Mouse (Mus musculus) forebrain, embryonic 16.5 days (tissue): Measurements from ENCODE around the gene Slc31a1. TPM values are rescaled to one million over a fixed set of nuclear protein-coding genes. Genes with fewer than 3 reads are reported as not detected.

ENCODE experiments used
- ATAC-seq: fragments of 200-750 bp; cut with Nextera tagmentation; 2 replicates; pipeline ENCODE4 v1.8.0; 2017; ENCODE audit warnings: mild to moderate bottlenecking, moderate library complexity
- H3K27ac ChIP-seq: fragments of 300-500 bp; sonication (generic); 2 replicates; pipeline ENCODE4 v1.5.1; 2014; ENCODE audit warnings: low read length, control low read depth
- H3K27me3 ChIP-seq: fragments of 300-500 bp; sonication (generic); replicated peaks from 2 replicates; pipeline ENCODE4 v1.6.1; 2014; ENCODE audit warnings: low read length; ENCODE audit not compliant: control insufficient read depth, insufficient read depth
- H3K36me3 ChIP-seq: fragments of 300-500 bp; sonication (generic); 2 replicates; pipeline ENCODE4 v1.6.1; 2014; ENCODE audit not compliant: control insufficient read depth, insufficient read depth
- H3K4me1 ChIP-seq: fragments of 300-500 bp; sonication (generic); replicated peaks from 2 replicates; pipeline ENCODE4 v1.6.1; 2014; ENCODE audit warnings: low read length; ENCODE audit not compliant: control insufficient read depth, insufficient read depth
- H3K4me2 ChIP-seq: fragments of 300-500 bp; sonication (generic); 2 replicates; pipeline ENCODE4 v1.6.1; 2014; ENCODE audit warnings: mild to moderate bottlenecking, low read length, control low read depth
- H3K4me3 ChIP-seq: fragments of 300-500 bp; sonication (generic); replicated peaks from 2 replicates; pipeline ENCODE4 v1.5.1; 2014; ENCODE audit warnings: mild to moderate bottlenecking, low read length, control low read depth
- H3K9ac ChIP-seq: fragments of 300-500 bp; sonication (generic); replicated peaks from 2 replicates; pipeline ENCODE4 v1.6.1; 2014; ENCODE audit warnings: low read depth, low read length, control low read depth
- H3K9me3 ChIP-seq: fragments of 300-500 bp; sonication (generic); 2 replicates; pipeline ENCODE4 v1.6.1; 2016; ENCODE audit warnings: low read length; ENCODE audit not compliant: control insufficient read depth
- WGBS: fragments of 180-500 bp; shearing (Covaris S2); extraction: QIAGEN DNeasy Blood & Tissue Kit; methylation state at CpG from one replicate; pipeline ENCODE4 v1.1.7; 2014; 5-methylcytosine and 5-hydroxymethylcytosine counted together
- polyA plus RNA-seq: library from polyadenylated mRNA; unstranded; fragments of >200 nt; fragmentation: Nextera tagmentation; extraction: Ambion mirVana; gene quantifications from 2 replicates; pipeline ENCODE4 v1.2.1, GENCODE M21; 2015

The Slc31a1 gene
- 39.6 and 43.2 TPM in 2 replicates for polyA plus RNA-seq

DNA sequence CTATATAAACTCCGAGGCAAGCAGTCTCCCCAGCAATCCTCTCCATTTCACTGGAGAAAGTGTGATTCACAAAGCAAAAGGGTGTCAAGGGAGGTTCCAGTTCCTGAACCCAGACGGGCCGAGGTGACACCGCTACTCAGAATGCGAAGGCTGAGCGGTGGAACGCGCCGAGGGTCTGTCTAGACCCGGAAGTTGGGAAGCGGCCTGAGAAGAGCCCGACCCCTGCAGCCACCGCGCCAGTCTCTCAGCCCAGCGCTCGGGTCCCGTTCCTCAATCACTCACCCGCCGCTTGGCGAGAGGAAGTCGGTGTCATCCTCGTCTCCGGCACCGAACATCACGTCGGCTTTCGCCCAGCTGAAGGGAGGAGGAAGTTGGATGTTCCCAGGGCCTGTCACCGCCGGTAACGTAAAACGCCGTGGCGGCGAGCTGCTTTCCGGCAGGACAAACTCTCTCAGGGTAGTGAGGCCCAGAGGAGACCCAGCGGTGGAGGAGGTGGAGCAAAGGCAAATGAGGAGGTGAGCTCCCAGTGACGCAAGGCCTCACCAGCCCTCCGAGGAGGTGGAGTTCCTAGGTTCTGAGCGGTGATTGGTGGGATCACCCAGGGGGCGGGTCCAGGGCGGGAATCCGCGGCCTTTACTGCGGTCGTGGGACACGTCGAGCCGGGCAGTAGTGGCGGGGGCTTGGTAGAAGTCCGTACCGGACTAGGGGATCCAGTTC is at the start of gene Slc31a1, which contains the start of gene Fkbp15:
Slc31a1 (plus strand) TSS at position 640 of the 717 bp plus-strand sequence.
Fkbp15 (minus strand) TSS at position 461 of the 717 bp plus-strand sequence.
- Histone ChIP-seq H3K4me1 (peaks cover 23% of the 10 kb centered on the region), H3K27me3 (no peaks in the 10 kb centered on the region), H3K4me3 (peak within 1 kb of the TSS; percentile 88), H3K27ac (peak within 1 kb of the TSS; percentile 81), H3K4me2 (peak within 1 kb of the TSS; percentile 90), H3K36me3 (no peaks in the 10 kb centered on the region), H3K9me3 (no peaks in the 10 kb centered on the region), H3K9ac (peak within 1 kb of the TSS; percentile 86)
- under 1% methylated on average over 51 of the region's 51 CpGs for WGBS
- ATAC-seq, result peak; percentile 100

DNA sequence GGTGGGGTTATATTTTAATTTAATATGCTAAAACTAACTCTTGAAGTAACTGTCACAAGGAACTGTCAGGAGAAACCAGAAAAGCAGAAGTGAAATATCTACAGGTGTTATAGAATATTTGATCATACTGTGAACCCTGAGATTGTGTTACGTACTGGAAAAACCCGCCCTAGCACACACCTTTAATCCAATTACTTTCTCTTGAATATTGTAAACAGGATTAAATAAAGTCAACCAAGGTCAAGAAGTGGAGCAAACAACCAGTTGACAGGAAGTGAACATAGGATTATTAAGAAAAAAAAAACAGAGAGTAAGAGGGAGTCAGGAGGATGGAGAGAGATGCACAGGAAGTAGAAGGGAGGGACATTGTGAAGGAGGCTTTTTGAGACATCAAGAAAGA is 47.7 kb upstream of the Slc31a1 start:
- no peak for ATAC-seq
- 93% methylated on average over 2 of the region's 2 CpGs for WGBS
- H3K27ac ChIP-seq, result no peak overlapping the region
- H3K27me3 ChIP-seq, result no peaks in the 10 kb centered on the region
- no peaks in the 10 kb centered on the region for H3K4me1 ChIP-seq
- H3K9me3 ChIP-seq, result no peaks in the 10 kb centered on the region
- H3K36me3 ChIP-seq, result peaks cover 6% of the 10 kb centered on the region; the same call in 1 of the 2 replicates
- H3K4me2 ChIP-seq, result no peak overlapping the region
- no peak overlapping the region for H3K4me3 ChIP-seq
- no peak overlapping the region for H3K9ac ChIP-seq

- Histone ChIP-seq H3K4me2 (no peak overlapping the region), H3K4me3 (no peak overlapping the region), H3K36me3 (peaks cover 6% of the 10 kb centered on the region; the same call in 1 of the 2 replicates), H3K4me1 (no peaks in the 10 kb centered on the region), H3K27me3 (no peaks in the 10 kb centered on the region), H3K27ac (no peak overlapping the region), H3K9ac (no peak overlapping the region), H3K9me3 (no peaks in the 10 kb centered on the region)
- no peak for ATAC-seq
- WGBS, result 90% methylated on average over 9 of the region's 9 CpGs
These were observed 46.8 kb upstream of the Slc31a1 start for GRCm38 (mm10) chr4:62313641-62314211.

DNA sequence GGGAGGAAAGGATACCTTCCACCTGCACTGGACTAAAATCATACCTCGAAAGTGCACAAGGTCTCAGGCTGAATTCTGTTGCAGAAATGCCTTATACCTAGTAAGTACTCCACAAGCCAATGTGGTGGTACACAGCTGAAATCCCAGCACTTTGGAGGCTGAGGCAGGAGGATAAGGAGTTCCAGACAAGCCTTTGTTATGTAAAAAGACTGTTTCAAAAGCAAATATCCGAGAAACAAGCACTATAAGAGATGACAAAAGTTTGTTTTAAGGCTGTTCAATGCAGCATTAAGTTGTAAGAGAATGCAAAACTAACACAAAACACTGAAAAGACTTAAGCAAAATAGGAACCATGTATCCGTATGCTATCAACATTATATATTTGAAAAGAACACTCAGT is 46.0 kb upstream of the Slc31a1 start:
- Histone ChIP-seq H3K4me1 (no peaks in the 10 kb centered on the region), H3K9me3 (no peaks in the 10 kb centered on the region), H3K4me2 (no peak overlapping the region), H3K27me3 (no peaks in the 10 kb centered on the region), H3K27ac (no peak overlapping the region), H3K4me3 (no peak overlapping the region), H3K9ac (no peak overlapping the region), H3K36me3 (peaks cover 6% of the 10 kb centered on the region; the same call in 1 of the 2 replicates)
- ATAC-seq, result no peak
- 77% methylated on average over 3 of the region's 3 CpGs for whole genome bisulfite sequencing

GRCm38 (mm10) chr4:62316456-62316855 is 44.1 kb upstream of the Slc31a1 start:
- no peaks in the 10 kb centered on the region for H3K9me3 ChIP-seq
- H3K4me3 ChIP-seq, result no peak overlapping the region
- 89% methylated on average over 2 of the region's 2 CpGs for WGBS
- no peak overlapping the region for H3K4me2 ChIP-seq
- H3K27ac ChIP-seq, result no peak overlapping the region
- no peaks in the 10 kb centered on the region for H3K27me3 ChIP-seq
- peaks cover 15% of the 10 kb centered on the region for H3K36me3 ChIP-seq
- ATAC-seq, result no peak
- H3K9ac ChIP-seq, result no peak overlapping the region
- H3K4me1 ChIP-seq, result no peaks in the 10 kb centered on the region

DNA sequence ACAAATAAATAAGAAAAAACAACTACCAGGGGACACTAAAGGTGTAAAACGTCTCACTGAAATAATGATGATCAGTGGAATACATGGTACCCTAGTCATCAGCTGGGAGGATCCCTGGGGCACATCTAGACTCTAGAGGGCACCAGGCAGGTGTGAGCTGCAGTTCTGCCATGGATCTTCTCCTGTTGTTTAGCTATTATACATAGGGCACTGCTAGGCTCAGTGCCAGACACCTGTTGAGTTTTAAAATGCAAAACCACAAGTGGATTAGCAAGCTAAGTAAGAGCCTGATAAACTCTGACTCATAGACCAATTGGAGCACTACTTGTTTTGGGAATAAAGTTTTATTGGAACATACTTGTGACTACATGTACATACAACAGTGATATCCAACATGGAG is 42.2 kb upstream of the Slc31a1 start:
- H3K27ac ChIP-seq, result no peak overlapping the region
- no peak overlapping the region for H3K4me2 ChIP-seq
- 86% methylated on average over 1 of the region's 1 CpGs for WGBS
- peaks cover 22% of the 10 kb centered on the region for H3K36me3 ChIP-seq
- no peak overlapping the region for H3K9ac ChIP-seq
- no peaks in the 10 kb centered on the region for H3K27me3 ChIP-seq
- H3K4me1 ChIP-seq, result no peaks in the 10 kb centered on the region
- no peak for ATAC-seq
- no peak overlapping the region for H3K4me3 ChIP-seq
- H3K9me3 ChIP-seq, result no peaks in the 10 kb centered on the region

GRCm38 (mm10) chr4:62322684-62323083 is 37.8 kb upstream of the Slc31a1 start:
- Histone ChIP-seq H3K36me3 (peaks cover 41% of the 10 kb centered on the region), H3K9ac (no peak overlapping the region), H3K27me3 (no peaks in the 10 kb centered on the region), H3K4me3 (no peak overlapping the region), H3K9me3 (no peaks in the 10 kb centered on the region), H3K4me2 (no peak overlapping the region), H3K27ac (no peak overlapping the region), H3K4me1 (no peaks in the 10 kb centered on the region)
- 96% methylated on average over 3 of the region's 3 CpGs for WGBS
- ATAC-seq, result no peak

- no peaks in the 10 kb centered on the region for H3K9me3 ChIP-seq
- no peaks in the 10 kb centered on the region for H3K4me1 ChIP-seq
- H3K9ac ChIP-seq, result no peak overlapping the region
- no peaks in the 10 kb centered on the region for H3K27me3 ChIP-seq
- no peak overlapping the region for H3K4me3 ChIP-seq
- H3K27ac ChIP-seq, result no peak overlapping the region
- H3K4me2 ChIP-seq, result no peak overlapping the region
- no peak for ATAC-seq
- peaks cover 40% of the 10 kb centered on the region for H3K36me3 ChIP-seq
These were observed 34.4 kb upstream of the Slc31a1 start for GRCm38 (mm10) chr4:62326111-62326510.

DNA sequence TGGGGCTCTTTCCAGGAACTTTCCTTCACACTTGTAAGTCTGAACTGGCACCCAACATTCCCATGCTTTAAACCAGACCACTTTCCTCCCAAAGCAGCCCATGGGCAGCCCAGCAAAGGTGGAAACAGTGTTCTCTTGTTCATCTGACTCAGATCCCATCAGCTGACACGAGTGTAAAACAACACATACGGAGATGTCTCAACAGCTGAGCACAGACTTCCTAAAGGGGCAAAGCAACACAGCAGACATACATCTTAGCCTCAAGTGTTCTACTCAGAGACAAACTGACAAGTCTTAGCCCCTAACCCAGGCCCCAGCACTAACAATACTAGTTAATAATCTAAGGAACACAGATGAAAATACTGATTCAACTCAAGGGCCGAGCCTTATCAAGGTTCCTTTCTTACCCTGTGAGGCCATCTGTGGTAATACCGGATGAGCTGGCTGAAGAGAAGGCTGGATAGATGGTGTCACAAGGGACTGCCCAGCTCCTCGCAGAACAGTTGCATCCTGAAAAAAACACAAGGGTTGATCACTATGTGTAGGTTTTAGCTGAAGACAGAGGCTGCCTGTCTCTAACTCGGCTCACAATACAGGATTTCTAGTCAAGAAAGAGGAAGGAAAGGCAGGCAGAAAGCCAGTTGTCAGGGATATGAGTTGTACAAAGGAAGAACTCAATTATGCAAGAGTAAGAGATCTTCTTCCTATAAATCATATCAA is 31.4 kb upstream of the Slc31a1 start:
- Histone ChIP-seq H3K36me3 (peaks cover 28% of the 10 kb centered on the region), H3K4me3 (no peak overlapping the region), H3K9ac (no peak overlapping the region), H3K4me2 (no peak overlapping the region), H3K9me3 (no peaks in the 10 kb centered on the region), H3K27me3 (no peaks in the 10 kb centered on the region), H3K4me1 (no peaks in the 10 kb centered on the region), H3K27ac (no peak overlapping the region)
- WGBS, result 86% methylated on average over 6 of the region's 6 CpGs
- no peak for ATAC-seq
